Mouse (Mus musculus): ENCODE measurements around the gene Prrx2.

GRCm38 (mm10) chr2:30808296-30808655 is 26.5 kb upstream of the Prrx2 start:
- TF ChIP-seq EP300 (IDR thresholded peaks at IDR 0.05; ENCODE audit: low read depth) = peak; percentile 32; the same call in 1 of the 2 replicates
- no peak for TF ChIP-seq CTCF (IDR thresholded peaks at IDR 0.05; ENCODE audit: low read depth)

Measured in heart, postnatal 0 days (tissue).